Mouse (Mus musculus): ENCODE measurements around the gene Dupd1. TPM values are rescaled to one million over a fixed set of nuclear protein-coding genes. Genes with fewer than 3 reads are reported as not detected.

The Dupd1 gene
- polyA plus RNA-seq, 1 experiment from 2014 or later: not detected

Other genes starting within 250 kb of the Dupd1 start
- gene Kat6b, start 233.1 kb downstream of the Dupd1 start, polyA plus RNA-seq (2015; fragmentation: Nextera tagmentation; extraction: Ambion mirVana): 7.1 and 8.0 TPM in 2 replicates
- gene Samd8, start 36.0 kb upstream of the Dupd1 start, polyA plus RNA-seq (2015; fragmentation: Nextera tagmentation; extraction: Ambion mirVana): 11.4 and 12.5 TPM in 2 replicates
- not detected in 2 replicates for gene Dusp13, start 36.6 kb upstream of the Dupd1 start, polyA plus RNA-seq (2015; fragmentation: Nextera tagmentation; extraction: Ambion mirVana)
- gene Vdac2, start 110.7 kb upstream of the Dupd1 start, polyA plus RNA-seq (2015; fragmentation: Nextera tagmentation; extraction: Ambion mirVana): 410 and 422 TPM in 2 replicates
- 88.2 and 89.1 TPM in 2 replicates for gene Comtd1, start 134.4 kb upstream of the Dupd1 start, polyA plus RNA-seq (2015; fragmentation: Nextera tagmentation; extraction: Ambion mirVana)